Mouse (Mus musculus) CD8-positive naive resting alpha-beta T cell, adult 2 months (primary cell): ENCODE results near the gene Pfdn5.
A peak's percentile ranks its signal among the peaks of the same experiment; 100 is the strongest.

ENCODE experiments used
- DNase-seq, 2 experiments: peaks; one replicate each; pipeline ENCODE4 v3.0.0; 2022; ENCODE audit warnings: low read depth in 2 of 2, low spot score in 2 of 2

Gene Pfdn5

DNA sequence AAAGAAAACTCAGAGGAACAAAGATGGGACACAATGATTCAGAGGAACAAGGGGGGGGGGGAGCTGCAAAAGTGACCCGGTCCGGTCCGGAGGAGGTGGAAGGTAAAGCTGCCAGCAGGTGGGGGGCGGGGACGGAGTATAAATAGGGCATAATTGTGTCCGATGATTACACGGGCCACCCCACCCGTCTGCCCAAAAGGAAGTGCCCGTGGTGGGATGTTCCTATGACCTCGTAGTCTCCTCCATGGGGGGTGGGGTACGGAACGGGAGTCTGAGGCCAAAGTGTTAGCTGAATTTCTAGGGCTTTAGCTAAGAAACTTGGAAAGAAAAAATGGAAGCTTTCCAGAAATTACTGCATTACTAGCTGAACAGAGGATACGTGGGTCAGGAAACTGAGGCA, 44.1 kb downstream of the Pfdn5 start:
- DNase-seq: no peak

DNA sequence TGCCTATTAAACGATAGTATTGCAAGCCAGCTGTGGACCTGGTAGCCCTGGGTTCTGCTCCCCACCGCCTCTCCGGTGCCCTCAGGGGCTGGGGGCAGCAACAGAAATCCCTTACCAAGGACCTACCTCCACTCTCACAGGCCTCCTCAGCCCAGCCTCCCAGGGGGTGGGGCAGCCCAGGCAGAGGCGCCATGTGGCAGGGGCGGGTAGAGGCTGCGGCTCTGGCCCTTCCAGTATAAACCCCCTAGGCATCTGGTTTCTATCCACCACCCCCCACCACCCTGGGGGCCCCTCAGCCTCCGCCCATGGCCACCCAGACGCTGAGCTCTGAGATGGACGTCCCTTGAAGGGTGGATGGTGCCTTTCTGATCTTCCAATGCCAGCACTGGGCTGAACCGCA, 44.8 kb downstream of the Pfdn5 start:
- no peak for DNase-seq

DNA sequence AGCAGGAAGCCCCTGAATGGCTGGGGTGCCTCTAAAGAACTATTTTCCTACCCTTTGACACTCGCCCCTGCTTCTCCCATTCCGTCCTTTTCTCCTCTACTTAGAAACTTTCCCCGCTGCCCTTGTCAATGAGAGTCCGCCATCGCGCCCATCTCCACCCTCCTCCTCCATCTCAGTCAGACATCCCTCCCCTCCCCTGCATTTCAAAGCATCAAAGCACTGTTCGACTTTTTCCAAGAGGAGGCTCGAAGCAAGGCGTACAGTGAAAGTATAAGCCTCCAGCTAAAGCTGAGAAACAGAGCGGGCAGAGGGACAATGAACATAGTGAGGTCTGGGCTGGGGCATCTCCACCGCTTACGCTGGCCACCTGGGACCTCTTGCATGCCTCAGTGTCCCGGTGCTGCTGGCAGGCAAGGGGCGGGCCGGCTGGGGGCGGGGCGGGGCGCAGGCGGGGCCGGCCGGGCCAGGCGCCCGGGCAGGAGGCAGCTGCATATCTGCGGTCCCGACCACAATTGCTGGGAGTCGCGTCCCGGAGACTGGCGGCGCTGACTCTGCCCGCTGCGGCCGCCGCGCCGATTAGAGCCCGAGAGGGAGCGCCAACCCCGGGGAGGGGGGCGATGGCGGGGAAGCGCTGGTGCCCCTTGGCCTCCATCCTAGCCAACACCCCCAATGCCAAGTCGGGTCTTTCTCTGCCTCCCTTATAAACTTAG, 50.7 kb downstream of the Pfdn5 start:
- peak in 1 of 2 experiments; percentile 25 for DNase-seq

DNA sequence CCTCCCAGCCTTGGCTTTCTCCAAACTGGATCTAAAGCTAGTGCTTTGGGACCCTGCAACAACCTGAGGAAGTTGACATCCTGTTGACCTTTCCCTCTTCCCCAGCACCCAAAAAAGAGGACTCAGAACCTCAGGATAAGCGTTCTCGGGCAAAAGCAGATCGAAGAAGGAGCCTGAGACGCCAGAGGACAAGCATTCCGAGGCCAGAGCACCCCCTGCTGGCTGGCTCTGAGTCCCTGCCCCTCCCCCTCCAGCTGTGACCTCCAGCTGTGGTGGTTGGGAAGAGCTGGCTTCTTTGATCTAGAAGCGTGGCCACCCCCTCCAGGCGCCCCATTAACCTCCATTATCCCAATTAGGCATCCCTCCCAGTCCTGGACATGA, 51.2 kb downstream of the Pfdn5 start:
- DNase-seq: peak; percentile 67 to 79

DNA sequence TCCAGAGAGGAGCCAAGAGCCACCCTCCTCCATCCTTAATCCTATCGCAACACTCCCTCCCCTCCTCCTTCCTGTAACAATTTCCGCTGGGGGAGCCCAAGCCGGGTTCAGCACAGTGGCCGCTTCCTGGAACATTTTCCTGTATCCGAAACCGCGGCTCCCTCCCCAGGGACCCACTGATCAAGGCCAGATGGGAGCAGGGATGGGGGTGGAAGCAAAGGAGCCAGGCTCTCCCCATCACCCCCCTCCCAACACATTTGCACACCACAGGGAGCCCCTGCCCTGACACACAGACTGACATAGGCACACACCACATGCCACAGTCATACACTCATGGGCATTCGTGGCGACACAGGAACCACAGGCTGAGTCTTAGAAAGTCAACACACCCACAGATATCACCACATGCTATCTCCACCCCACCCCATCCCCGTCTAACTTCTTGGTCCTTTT, 51.9 kb downstream of the Pfdn5 start:
- peak in 1 of 2 experiments; percentile 44 for DNase-seq
